Mouse (Mus musculus) heart, adult 2 months (tissue): ENCODE results near the gene Sppl2a.

Experiments used
- CTCF ChIP-seq: fragments of 200-600 bp; IDR thresholded peaks from 2 replicates; pipeline ENCODE4 v1.8.1; 2022; ENCODE audit warnings: antibody characterized with exemption, mild to moderate bottlenecking, moderate library complexity
- EP300 ChIP-seq: fragments of 200-500 bp; IDR thresholded peaks from 2 replicates; pipeline ENCODE4 v1.6.1; 2011; ENCODE audit warnings: low read depth, low read length, control low read depth; ENCODE audit not compliant: insufficient read depth

GRCm38 (mm10) chr2:126865026-126865425 lies 68.0 kb downstream of the Sppl2a start:
- TF ChIP-seq CTCF (no peak), EP300 (no peak)
